Mouse (Mus musculus): ENCODE data around the gene Ttll6.
A peak's percentile ranks its signal among the peaks of the same experiment; 100 is the strongest.
"Not testable (repeated sequence)": the region's sequence is repeated elsewhere in the genome, so short reads cannot be mapped to it uniquely, and the experiment has no call there.

Gene Ttll6

DNA sequence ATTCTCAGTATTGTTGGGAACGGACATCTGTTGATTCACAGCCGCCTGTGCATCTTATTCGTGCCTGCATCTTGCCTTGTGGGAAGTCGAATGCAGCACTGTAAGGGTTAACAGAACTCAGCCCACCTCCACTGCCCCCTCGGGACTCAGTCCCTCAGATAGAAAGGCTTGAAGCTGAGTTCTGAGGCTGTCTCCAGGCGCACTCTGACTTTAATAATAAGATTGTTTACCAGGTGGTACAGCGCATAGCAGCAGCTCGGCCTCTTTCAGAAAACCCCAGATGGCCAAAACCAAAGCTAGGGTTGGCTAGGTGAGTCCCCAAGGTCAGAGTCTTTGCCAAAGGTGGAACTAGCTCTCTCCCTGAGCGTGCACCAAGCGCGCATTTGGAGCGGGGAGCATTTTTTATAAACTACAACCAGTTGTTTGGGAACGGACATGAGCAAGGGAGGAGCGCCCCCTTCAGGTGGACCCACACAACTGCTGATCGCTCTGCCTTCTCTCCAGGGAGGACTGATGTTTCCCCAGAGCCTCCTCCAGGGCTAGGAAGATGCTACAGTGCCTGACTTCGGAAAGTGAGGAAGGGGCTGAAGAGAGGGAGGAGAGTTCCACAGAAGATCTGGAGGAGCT lies at the start of gene Ttll6:
TSS of gene Ttll6 (plus strand) at position 548 of the 627 bp plus-strand sequence.
- DNase-seq: peak; percentile 52 to 66

DNA sequence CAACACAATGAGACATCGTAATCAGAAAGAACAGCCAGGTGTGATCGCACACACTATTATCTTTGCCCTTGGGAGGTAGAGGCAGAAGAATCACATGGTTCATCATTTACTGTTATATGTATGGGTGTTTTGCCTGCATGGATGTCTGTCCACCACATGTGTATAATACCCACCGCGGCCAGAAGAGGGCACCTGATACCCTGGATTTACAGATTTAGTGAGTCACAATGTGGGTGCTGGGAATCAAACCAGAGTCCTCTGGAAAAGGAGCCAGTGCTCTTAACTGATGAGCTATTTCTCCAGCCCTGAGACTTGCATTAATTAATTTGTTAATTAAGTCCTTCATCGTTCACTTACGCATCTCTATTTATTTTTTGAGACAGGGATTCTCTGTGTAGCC lies 45.6 kb upstream of the Ttll6 start:
- no peak for DNase-seq

DNA sequence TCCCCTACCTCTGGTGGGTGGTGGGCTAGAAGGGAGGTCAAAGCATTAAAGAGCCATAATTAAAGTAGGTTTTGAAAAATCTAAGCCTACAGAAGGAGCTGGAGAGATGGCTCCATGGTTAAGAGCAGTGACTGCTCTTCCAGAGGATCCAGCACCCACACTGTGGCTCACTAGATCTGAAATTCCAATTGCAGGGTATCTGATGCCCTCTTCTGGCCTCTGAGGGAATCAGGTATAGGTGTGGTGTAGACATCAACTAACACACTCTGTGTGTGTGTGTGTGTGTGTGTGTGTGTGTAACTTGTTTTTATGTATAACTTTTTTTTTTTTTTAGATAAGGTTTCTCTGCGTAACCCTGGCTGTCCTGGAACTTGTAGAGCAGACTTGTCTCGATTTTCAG lies 42.5 kb upstream of the Ttll6 start:
- DNase-seq: peak in 1 of 2 experiments; percentile 12

DNA sequence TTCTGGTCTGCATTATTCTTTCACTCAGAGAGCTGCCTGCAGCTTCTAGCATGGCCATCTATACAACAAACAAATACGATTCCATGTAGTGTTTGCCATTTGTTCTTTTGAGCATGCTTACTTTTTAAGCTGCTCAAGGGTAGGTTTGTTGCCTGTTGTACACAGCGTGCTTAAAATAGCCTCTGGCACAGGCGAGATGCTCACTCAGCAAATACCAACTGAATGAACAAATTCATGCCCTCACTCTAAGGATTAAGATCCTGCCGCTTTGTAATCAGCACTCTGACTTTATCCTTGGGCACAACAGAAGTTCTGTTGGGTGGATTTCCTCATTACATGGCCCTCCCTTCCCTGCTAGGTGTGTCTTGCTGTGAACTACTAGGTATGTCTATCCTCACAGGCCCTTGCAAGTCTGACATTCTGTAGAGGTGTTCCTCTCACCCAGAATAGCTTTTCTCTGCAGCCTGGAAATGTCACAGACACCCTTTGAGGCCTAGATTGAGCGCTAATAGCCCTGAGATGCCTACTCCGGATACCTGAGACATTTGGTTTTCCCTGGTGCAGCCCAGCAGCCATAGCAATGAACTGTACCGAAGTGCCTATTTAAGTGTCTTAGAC lies 40.8 kb upstream of the Ttll6 start:
- DNase-seq: no peak

DNA sequence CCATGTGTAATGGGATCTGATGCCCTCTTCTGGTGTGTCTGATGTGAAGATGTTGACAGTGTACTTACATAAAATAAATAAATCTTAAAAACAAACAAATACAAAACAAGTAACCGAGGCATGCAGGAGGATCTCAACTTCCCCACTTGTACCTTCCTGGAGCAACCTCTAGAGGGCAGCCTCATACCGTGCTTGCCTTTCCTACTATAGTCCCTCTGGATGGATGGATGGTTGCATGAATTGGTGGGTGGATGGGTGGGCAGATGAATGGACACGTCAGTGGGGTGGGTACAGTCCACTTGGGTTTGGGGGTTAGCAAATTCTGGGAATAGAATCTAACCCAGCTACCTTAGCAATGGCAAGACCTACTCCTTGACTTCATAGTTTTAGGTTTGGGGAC lies 40.2 kb upstream of the Ttll6 start:
- DNase-seq: peak in 1 of 2 experiments; percentile 56

DNA sequence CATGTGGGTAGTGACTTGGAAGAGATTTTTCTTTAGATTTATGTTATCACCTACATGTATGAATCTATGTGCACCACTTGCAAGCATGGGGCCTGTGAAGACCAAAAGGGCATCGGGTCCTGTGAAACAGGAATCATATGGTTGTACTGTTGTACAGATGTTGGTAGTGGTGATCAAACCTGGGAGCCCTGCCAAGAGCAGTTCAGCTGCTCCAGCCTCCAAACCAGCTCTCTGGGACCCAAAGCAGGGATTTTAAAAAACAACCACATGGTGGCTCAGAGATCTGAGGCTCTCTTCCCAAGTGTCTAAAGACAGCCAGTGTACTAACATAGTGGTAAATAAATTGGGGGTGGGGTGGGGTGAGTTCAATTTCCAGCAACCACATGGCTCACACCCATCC lies 25.2 kb upstream of the Ttll6 start:
- DNase-seq: no peak

DNA sequence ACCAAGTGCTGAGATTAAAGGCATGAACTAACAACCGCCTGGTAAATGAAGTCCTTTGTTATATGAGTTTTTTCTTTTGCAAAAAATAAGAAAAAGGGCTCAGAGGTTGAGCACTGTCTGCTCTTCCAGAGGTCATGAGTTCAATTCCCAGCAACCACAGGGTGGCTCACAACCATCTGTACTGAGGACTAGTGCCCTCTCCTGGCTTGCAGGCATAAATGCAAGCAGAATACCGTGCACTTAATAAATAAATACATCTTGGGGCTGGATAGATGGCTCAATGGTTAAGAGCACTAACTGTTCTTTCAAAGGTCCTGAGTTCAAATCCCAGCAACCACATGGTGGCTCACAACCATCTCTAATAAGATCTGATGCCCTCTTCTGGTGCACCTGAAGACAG lies 22.6 kb upstream of the Ttll6 start:
- not testable (repeated sequence) for DNase-seq

DNA sequence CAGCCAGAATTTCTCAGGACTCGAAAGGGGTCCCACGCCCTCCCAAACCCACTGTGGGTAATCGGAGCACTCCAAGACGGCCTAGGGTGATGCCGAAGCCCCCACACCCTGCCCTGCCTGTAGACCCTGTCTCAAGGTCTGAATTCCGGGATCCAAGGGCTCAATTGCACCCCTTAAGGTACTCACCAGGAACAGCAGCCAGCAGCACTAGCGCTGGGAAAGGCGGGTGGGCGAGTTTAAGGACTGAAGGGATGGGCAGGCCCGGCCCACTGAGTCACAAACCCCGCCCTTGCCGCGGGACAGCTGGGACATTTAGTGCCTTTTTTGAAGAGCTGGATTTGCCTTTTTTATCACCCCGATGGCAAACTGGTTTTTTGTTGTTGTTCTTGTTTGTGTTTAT lies 21.8 kb upstream of the Ttll6 start, which contains the start of gene Calcoco2:
TSS of gene Calcoco2 (minus strand) at position 214 of the 400 bp plus-strand sequence.
- no peak for DNase-seq

DNA sequence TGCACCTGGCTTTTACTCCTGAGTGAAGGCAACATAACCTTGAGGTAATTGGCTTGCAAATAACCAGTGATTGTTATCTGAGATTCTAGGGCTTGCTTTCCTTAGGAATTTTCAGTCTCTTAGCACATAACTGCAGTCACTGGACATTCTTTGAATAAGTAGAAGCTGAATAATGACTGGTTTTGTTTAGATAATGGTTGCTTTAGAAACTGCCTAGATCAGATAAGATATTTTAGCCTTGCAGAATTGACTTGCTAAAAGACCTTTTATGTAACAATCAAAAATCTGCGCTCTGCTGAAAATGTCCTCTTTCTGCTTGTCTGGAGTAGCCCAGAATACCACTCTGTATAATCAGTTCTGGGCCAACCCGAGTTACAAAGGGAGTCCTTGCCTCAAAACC lies 19.5 kb upstream of the Ttll6 start:
- DNase-seq: no peak

DNA sequence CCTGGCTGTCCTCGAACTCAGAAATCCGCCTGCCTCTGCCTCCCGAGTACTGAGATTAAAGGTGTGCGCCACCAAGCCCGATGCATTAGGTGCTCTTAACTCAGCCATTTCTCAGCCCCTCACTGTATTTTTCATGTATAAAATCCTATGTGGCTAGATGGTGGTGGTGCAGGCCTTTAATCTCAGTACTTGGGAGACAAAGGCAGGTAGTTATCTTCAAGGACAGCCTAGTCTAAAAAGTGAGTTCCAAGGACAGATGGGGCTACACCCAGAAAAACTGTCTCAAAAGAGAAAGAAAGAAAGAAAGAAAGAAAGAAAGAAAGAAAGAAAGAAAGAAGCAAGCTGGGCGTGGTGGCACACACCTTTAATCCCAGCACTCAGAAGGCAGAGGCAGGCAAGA lies 18.2 kb upstream of the Ttll6 start:
- DNase-seq: no peak

DNA sequence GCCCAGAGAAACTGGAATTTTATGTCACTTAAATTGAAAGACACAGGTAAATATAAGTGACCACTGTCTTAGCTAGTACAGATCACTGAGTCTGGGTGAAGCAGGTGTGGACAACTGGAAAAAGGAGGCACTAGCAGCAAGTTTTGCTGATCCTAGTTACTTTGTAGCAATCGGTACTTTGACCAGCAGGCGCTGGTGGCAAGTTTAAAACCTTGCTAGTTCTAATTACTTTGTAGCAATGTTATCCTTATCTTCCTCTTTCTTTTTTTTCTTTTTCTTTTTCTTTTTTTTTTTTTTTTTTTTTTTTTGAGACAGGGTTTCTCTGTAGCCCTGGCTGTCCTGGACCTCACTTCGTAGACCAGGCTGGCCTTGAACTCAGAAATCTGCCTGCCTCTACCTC lies 17.5 kb upstream of the Ttll6 start:
- DNase-seq: no peak

DNA sequence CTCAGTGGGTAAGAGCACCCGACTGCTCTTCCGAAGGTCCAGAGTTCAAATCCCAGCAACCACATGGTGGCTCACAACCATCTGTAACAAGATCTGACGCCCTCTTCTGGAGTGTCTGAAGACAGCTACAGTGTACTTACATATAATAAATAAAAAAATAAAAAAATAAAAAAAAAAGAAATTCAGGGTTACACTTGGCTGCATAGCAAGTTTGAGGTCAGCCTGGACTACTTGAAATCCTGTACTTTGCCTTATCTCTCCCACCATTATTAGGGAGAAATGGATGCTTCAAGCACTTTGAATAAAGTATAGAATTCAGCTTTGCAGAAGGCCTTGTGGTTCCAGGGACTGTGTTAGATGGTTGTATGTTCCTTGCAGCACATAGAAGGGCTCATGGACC lies 16.7 kb upstream of the Ttll6 start:
- not testable (repeated sequence) for DNase-seq

DNA sequence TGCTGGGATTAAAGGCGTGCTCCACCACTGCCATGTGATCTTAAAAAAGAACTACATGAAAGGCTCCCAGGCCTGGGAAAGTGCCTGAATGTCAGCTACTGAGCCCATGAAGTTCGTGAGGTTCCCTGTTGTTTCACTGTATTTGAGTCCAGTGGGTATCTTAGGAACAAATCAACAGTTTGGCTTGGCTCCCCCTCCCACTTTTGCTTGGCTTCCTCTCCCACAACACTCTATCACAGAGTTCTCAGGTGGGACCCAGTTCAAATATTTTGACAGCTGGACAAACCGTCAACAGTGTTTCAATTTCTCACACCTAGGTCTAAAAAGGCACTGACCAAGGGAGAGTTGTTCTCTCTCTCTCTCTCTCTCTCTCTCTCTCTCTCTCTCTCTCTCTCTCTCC lies 14.2 kb upstream of the Ttll6 start:
- DNase-seq: no peak

DNA sequence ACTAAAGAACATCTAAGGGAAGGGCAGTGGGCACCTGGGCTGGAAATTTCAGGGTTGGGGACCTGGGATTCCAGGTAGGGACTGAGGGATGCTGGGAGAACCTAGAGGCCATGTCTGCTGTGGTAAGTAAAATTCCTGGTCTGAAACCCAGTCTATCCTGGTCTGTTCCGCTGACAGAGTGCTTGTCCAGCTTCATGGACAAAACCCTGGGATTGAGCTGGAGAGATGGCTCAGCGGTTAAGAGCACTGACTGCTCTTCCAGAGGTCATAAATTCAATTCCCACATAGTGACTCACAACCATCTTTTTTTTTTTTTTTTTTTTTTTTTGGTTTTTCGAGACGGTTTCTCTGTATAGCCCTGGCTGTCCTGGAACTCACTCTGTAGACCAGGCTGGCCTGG lies 10.8 kb upstream of the Ttll6 start:
- not testable (repeated sequence) for DNase-seq

DNA sequence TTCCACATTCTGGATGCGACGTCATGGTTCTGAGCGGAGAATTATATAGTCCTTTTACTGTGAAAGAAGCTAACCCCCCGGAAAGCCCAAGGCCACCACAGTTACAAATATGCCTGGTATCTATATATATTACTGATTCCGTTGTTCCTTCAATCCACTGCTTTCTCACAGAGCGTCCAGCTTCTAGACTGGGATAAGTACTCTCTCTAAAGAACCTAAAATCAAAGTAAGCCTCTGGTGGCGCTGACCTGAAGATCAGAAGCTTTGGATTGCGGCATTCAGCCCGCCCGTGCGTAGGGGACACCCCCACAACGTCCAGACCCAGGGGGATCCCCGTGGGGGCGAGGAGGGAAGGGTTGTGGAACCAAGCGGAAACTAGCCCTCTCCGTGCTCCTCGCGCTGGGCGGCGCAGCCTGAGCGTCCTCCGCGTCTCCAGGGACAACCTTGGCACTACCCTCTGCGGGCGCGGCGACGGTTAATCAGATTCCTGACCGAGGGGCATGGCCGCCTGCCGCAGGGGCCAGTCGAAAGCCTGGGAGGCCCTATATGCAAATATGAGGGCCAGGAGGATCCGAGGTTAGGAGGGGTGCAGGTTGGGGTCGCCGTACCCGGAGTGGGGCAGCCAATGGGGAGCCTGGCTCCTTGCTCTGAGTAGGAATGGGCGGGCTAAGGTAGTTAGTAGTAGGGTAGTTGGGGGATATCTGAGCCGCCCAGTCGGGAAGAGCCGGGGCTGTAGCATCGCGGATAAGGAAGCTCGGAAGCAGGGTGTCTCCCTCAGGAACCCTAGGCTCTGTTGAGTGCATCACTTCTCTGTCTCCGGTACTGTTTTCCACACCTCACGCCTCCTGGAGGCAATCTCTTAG lies 9.3 kb upstream of the Ttll6 start:
- DNase-seq: peak; percentile 19 to 42

DNA sequence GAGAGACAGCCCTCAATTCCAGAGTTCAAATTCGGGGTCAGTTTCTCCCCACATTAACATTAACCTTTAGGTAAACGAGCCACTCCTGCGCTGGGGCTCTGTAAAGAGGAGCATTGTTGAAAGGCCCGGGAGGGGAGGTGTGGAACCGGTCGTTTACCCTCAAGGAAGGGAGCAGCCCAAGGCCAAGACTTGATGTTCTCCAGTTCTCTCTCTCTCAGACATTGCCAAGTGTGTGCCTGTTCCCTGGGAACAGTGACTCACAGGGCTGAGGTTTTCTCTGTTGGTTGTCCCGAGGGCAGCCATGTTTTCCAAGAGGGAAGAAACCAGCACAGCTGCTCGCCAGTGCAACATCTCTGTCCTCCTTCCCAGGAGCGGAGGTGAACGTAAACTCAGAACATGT lies 3.0 kb upstream of the Ttll6 start:
- DNase-seq: no peak

DNA sequence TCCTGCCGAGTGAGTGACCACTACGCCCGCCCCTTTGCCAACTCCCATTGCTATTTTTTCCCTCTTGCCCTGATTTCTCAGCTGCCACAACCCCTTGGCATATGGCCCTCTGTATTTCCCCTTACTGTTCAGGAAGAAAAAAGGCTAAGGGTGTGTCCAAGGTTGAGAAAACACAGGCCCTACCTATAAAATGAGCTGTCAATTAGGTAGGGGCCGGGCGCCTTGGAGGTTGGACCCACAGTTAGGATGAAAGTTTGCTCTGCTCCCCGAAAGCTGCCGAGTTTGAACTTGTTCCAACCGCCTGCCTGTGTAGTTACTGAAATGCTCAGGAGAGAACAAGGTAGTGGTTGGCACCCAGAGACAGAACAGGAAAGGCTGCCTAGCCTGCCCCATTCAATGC lies 2.3 kb downstream of the Ttll6 start:
- DNase-seq: no peak

DNA sequence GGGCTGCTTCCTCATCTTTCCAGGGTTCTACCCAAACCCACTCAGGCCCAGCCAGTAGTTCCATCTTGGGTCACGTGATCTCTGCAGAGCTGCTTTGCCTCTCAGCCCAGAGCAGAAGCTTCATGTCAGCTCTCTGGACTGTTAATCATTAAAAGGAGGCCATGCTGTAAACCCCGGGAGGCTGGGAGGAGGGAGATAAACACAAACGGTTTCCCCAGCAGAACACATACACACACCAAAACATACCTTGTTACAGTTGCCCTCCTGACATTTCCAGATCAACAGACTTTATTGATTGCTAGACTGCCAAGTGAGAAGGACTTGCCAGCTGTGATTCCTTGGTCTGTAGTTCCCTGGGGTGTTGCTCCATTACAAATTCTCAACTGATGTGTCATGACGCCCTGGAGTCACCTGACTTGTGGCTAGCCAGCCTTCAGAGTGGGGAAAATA lies 7.2 kb downstream of the Ttll6 start:
- no peak for DNase-seq

DNA sequence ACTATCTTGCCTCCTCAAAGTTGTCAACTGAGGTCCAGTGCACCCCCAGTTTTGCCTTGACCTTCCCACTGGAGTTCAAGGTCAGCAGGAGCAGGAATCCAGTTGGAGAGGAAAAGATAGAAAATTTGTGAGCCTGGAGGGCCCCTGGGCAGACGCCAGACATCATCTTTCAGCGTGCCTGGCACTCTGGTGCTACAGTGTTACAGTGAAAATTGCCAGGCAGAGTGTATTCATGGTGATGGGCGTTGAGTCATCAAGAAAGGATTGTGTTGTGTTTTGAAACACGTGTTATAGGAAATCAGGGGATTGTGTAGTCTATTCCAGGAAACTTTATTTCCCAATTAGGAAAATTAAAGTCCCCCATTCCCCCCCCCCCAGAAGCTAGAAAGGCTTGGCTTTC lies 10.2 kb downstream of the Ttll6 start:
- DNase-seq: no peak

DNA sequence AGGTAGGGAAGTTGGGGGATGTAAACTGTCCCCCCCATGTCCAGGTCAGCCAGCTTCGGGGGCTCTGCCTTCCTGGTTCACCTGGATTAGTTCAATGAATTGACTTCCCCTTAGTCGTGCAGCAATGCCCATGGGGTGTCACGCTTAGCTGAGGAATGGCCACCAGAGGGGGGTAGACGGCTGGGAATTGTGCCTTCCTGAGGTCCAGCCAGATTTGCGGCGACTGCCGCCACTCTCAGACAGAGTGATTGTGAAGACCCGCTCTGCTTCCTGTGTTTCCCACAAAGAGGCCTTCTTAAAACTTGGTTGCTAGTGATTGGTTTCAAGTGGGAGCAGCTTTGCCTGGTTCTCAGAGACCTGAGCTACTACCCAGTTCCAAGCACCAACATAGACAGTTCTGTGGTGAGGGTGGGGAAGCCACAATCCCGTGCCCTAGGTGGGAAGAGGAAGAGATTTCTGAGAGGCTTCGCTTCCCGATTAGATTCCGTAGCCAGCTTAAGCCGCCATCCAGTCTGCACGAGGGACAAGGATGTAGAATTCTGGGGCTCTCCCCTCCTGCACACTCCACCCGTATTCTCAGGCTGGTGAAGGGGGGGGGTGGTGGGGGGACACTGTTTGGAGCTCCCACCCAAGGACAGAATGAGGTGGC lies 12.2 kb downstream of the Ttll6 start:
- peak; percentile 69 to 80 for DNase-seq

DNA sequence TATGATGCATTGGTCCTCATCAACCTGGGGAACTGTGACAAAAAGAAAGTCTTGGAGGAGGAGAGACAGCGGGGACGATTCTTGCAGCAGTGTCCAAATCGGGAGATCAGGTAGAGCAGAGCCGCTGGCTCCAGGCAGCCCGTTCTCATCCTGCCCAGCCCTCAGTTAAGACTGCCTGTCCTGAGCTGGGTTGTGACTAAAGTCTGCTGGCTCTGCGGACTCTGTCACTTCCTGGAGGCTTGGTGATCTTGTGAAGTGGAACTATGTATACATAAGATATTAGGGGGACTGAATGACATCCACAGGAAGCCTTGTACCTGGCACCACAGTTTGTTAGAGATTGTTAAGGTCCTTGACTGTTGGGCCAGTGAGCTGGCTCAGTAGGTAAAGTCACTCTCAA lies 13.9 kb downstream of the Ttll6 start:
- no peak for DNase-seq

DNA sequence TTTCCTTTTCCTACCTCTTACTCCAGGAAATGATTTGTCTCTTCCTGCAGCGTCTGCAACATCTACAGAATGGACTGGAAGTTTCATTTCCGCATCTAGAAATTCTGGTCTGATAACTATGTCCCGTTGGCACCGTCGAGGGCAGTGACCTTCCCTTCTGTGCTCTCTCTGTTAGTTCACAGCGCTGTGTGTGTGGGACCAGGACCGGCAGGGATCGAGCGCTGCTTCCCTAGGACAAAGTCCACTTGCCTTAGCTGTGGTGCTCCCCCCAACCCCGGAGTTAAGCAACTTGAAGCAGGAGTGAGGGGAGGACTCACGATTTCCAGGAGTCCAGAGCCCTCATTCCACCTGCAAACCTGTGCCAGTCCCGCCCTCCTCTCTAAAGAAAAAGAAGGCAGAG lies 31.2 kb downstream of the Ttll6 start:
- DNase-seq: no peak

DNA sequence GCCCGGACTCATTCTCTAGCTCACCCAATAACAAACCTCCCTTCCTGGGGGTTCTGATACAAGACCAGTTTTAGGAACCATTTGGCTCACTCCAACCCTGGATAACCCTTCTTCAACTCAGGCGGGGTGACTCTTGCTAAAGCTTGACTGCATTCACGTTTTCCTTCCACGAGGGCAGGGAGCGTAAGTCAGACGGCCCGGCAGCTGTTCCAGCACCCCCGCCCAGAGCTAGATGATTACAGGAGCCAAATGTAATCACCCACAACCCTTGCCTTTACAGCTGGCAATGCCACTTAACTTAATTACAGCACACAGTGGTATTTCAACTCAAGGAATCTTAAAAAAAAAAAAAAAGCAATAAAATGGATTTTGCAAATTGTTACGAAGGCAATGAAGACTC lies 34.5 kb downstream of the Ttll6 start:
- no peak for DNase-seq

All from lung, postnatal 4 days (tissue).